Mouse (Mus musculus): ENCODE results near the gene Mgea5.

GRCm38 (mm10) chr19:45813263-45813662 lies 29.6 kb upstream of the Mgea5 start:
- TF ChIP-seq TCF3 (IDR thresholded peaks at IDR 0.05; ENCODE audit: insufficient read length, low read depth) (no peak), SRF (IDR thresholded peaks at IDR 0.05; ENCODE audit: control insufficient read depth, insufficient read length, low read depth) (no peak), USF1 (IDR thresholded peaks at IDR 0.05; ENCODE audit: low read depth) (no peak), MYOD1 (IDR thresholded peaks at IDR 0.05; ENCODE audit: control insufficient read depth in 1 of 3, insufficient read length in 2 of 3, low read depth in 2 of 3) (no peak), REST (IDR thresholded peaks at IDR 0.05; ENCODE audit: insufficient read depth, insufficient read length) (no peak), POLR2A (IDR thresholded peaks at IDR 0.05; ENCODE audit: insufficient read length, low read depth) (no peak), MYOG (IDR thresholded peaks at IDR 0.05; ENCODE audit: control insufficient read depth in 1 of 3, insufficient read depth in 1 of 3, insufficient read length in 2 of 3, low read depth in 2 of 3) (no peak), E2F4 (IDR thresholded peaks at IDR 0.05; ENCODE audit: insufficient read depth) (no peak)
